Mouse (Mus musculus) ovary, postnatal 14 days (tissue): ENCODE results near the gene Sorcs2.

ENCODE experiments used
- DNase-seq: peaks from one replicate; pipeline ENCODE4 v3.0.0; 2022; ENCODE audit warnings: low spot score

Gene Sorcs2

DNA sequence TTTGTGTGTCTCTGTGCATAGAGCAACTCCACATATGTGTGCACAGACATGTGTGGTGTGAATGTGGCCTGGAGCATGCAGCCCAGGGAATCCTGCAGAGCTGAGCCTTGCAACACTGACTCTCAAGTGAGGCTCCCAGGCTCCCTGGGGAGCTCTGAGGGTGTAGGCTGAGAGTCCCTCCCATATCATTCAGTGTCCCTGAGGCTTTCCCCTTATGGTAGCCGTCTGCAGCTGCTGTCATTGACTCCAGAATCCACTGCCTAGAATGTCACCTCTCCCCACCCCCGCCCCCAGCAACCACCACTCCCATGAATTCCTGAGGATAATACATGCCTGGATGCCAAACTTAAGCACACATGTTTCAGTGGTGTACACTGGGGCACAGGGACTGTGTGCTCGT, 269.4 kb downstream of the Sorcs2 start:
- DNase-seq, result no peak

DNA sequence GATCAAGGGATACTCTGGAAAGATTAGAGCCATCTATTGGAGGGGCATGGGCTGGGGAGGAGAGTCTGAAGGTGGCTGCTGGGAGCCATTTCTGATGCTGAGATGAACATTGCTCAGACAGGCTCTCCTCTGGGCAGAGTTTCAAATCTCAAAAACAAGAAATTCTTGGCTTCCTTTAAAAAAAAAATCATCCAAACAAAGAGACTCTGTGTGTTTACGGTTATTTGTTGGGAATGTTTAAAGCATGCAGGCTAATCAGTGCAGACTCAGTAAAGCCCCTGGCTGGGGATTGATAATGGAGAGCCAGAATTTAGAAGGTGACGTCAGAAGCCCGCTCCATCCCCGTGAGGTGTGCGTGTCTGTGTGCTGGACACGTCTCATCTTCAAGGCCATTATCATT, 272.9 kb downstream of the Sorcs2 start:
- no peak for DNase-seq

DNA sequence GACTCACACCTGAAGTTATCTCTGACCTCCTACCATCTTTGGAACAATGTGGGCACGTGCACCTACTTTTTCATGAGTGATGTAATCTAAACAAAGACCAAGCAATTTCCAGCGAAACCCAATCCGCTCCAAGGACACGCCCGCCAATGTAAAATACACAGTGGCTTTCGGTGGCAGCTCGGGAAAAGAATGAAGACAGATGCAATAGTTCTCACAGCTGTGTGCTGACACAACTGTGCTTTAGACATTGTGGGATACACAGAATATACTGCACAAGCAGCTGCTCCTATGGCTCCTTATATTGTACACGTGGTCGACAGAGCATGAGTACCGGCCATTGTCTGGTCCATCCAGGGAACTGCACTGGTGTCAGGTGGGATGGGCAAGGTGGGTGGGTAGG, 275.0 kb downstream of the Sorcs2 start:
- no peak for DNase-seq

DNA sequence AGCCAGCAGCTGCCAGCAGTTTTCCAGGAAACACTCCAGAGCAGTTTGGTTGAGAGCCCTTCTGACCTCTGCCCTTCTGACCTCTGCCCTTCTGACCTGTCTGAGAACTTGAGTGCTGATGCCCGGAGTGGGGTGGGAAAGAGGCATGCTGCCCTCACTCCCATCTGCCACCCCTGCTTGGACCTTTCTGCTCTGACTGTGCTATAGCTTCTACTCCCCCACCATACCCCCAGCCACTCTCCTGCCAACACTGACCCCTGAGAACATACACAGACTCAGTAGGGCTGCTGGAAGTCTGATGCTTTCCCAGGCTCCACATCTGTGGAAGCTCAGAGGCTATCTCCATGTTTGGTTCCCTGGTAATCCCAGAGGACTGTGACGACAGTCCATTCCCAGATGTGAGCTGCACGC, 277.0 kb downstream of the Sorcs2 start:
- no peak for DNase-seq

DNA sequence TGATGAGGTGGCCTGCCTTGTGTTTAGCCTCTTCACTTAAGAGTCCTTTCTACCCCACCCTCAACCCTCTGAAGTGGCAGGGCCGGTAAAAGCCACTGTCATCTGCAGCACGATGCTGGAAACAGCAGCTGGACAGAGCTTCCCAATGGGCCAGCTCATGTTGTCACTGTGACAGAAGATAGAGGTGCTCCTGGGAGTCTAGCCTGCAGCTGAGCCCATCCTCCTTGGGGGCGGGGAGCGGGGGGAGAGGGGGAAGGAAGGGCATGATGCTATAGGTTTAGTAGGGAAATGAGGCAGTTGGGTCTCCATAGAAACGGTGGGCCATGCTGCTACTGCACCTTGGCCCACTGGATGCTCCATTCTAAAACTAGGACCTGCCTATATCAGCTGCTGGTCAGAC, 279.9 kb downstream of the Sorcs2 start:
- DNase-seq, result no peak

DNA sequence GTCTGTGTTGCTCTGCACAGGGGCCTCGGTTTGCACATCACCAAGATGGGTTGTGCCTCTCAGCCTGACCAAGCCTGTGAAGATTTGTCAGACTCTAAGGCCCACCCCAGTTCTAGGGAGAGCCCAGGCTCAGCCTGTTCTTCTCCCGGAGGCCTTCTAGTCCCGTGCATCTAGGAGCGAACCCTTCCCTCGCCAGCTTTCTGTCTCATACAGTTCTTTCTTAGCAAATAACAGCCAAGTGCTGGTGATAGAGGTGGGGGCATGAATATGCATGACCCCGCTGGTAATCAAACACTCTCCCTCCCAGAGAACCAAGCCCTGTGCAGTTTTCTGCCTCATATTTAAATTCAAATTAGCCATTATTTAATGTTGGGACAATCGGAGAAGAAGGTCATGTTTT, 282.4 kb downstream of the Sorcs2 start:
- DNase-seq, result no peak

DNA sequence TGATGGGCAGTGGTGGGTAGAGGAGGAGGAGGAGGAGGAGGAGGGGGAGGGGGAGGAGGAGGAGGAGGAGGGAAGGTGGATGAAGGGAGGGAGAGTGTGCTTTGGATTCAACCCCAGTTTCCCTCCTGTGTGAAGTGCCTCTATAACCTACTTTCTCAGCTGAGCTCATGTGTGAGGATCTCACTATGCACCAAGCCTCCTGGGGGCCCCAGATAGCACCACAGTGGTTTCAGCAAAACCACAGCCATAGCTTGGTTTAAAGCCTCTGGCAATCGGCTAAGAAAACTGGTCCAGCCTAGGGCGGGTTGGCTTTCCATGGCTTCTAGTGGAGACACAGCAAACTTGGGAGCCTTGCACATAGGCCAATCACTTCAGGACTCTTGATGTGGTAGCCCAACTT, 284.2 kb downstream of the Sorcs2 start:
- DNase-seq, result no peak

DNA sequence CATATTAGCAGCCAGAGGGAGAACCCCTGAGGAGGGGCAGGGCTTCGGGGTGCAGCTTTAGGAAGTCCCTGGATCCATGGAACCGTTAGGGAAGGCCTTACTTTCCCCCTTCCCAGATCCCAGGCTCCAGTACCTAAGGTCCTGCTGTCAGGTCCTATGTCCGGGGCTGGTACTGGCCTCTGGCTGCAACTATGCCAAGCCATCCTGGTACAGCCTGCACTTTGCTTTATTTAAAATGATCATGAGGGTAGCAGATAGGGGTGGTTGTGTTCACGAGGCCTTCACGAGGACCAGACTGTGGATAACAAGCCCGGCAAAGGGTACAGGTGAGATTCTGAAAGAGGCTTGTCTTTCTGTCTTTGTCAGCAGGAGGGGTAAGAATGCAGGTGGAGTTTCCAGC, 285.2 kb downstream of the Sorcs2 start:
- DNase-seq, result no peak

DNA sequence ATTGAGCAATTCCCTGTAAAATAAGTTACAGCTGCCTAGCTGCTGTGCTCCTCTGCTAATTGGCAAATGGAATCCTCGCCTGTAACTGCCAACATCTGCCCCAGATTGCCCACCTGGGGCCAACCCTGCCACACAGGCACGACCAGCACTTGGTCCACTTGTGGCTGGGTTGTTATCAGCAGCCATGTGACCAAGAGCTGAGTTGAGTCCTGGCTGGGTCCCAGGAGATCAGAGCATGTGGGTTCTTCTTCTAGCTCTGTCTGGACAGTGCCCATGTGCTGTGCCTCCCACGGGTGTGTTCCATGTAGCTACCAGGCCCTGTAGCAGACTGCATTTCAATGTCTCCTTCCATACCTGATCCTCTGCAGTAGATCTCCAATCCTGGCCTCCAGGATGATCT, 286.4 kb downstream of the Sorcs2 start:
- DNase-seq, result no peak

DNA sequence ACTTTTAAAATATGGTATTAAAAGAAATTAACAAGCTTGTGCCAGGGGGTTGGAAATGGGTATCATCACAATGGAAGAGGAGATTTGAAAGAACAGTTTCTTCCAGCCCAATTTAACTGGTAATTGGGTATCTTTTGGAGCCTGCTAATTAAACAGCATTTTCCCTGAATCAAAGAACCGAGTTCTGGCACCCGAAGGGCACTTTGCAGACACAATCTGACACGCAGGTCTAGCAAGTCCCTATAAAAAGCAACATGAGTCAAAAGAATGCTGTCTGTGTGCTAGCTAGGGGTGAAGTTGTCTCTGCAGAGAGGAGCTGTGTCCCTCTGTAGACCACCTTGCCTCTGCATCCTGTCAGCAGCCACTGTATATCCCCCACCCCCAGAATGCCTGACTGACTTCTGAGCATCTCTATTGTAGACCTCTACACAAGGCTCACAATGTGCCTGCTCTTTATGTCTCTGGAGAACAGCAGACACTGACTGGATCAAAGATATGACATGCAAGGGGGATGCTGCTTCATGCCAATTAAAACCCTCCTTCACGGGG, 289.5 kb downstream of the Sorcs2 start:
- DNase-seq, result no peak

DNA sequence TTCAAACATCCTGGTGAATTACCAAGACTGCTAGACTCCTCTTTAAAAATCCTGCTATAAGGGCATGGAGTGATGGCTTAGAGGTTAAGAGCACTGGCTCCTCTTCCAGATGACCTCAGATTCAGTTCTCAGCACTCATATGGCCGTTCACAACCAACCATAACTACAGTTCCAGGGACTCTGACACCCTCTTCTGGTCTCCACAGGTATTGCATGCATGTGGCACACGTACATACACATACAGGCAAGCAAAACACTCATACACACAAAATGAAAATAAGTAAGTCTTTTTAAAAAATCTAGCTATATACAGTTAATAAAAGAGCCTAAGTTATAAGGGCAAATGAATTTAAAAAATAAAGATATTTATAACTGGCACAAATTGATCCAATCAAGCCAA, 294.5 kb downstream of the Sorcs2 start:
- no peak for DNase-seq

DNA sequence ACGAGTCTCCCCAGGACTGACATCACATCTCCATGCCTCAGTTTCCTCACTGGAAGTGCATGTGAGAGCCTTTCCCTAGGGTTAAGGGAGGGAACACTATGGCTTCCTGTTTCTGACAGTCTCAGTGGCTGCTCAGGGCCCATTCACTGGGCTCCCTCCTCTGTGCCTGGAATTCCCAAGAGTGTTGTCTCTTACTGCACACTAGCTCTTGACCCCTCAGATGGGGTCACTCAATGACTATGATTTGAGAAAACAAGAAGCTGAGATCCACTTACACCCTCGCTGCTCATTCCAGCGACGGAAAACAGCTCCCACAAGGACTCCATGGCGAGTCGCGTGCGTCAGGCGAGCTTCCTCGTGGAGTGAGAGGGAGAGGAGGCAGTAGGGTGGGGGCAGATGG, 296.8 kb downstream of the Sorcs2 start:
- DNase-seq, result no peak

DNA sequence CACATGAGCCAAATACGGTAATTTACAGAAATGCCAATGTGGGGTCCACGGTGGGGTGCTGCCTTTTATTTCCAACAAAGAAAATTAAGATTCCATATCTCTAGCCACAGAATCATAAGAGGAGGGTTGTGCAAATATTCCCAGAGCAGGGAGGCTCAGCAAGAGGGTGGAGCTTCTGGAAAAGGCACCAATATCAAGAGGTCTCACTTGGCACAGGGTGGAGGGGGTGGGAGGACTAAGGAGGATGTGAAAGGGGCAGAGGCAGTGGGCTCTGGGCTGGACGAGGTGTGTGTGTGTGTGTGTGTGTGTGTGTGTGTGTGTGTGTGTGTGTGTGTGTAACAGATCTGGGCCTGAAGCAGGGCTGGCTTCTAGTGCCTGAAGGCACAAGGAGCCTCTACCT, 297.5 kb downstream of the Sorcs2 start:
- no peak for DNase-seq

DNA sequence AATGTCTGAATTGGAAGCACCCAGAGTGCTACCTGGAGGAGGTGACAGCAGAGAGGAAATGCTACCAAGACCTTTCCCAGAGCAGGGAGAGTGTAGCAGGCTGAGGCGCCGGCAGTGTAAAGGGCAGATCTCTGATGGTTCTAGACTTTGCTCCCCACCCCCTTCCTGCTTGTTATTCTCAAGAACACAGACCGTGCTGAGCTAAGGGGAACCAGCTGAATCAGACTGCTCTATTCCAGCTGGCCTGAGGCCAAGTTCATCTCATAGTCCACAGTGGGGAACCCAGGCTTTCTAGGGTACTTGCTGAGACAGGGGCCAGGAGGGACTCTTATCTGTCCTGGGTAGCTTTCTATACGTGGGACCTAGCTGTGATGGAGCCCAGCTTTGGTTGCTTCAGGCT, 298.3 kb downstream of the Sorcs2 start:
- DNase-seq, result no peak

DNA sequence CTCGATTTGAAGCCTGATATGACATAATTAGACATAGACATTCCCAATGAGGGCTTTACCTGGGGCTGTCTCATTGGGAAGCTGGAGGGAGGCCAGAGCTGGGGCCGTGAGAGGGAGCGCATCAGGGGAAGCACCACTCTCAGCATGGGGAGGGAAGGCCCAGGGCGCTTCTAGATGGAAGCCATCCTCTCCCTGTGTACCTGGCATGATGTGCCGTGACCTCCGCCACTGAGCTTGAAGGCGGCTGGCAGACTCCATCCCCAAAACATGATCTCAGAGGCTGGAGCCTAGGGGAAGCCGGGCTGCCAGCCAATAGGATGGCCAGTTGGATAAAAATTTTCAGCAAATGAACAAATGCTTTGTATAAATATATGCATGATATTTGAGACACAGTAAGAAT, 301.9 kb downstream of the Sorcs2 start:
- DNase-seq, result no peak

DNA sequence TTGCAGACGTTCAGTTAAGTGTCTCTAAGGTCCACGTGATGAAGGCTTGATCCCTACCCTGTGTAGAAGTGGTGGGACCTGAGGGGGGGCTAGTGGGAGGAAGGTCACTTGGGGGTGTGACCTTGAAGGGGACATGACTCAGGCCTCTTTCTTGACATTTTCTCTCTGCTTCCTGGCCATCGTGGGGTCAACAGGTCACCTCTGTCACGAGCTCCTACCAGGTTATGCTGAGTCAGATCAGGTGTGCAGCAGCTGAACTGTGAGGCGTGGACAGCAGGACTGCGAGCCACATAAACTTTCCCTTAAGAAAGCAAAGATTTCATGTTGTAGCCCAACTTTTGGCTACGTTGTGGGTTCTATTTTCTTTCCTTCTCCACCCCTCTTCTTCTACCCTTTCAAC, 307.9 kb downstream of the Sorcs2 start:
- DNase-seq, result no peak

DNA sequence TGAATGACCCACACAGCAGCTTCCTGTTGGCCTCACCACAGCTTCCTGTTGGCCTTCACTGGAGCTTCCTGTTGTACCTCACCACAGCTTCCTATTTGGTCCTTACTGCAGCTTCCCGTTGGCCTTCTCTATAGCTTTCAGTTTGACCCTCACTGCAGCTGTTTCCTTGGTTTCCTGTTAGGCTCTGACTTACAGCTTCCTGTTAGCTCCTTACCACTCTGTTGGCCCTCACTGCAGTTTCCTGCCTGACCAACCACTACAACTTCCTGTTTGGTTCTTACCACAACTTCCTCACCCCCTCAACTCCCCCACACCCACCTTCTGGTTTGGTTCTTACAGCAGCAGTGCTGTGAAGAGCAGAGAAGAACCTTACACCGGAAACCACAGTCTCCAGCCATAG, 308.7 kb downstream of the Sorcs2 start:
- no peak for DNase-seq

DNA sequence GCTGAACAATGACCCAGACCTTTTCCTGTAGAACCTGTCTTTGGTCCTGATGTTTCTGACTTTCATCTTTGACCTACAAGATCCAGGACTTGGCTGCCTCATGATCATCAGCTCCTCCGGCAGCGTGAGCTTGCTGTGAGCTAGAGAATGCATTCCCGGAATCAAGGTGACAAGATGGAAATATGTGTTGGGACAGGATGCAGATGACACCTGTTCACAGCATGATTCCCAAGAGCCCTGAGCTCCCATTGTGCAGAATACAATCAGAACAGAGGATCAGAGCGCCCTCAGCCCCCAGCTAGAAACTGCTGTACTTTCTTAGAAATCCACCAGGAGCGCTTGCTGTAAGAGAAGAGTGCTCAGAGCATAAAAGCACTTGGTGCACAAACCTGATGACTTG, 311.0 kb downstream of the Sorcs2 start:
- no peak for DNase-seq

DNA sequence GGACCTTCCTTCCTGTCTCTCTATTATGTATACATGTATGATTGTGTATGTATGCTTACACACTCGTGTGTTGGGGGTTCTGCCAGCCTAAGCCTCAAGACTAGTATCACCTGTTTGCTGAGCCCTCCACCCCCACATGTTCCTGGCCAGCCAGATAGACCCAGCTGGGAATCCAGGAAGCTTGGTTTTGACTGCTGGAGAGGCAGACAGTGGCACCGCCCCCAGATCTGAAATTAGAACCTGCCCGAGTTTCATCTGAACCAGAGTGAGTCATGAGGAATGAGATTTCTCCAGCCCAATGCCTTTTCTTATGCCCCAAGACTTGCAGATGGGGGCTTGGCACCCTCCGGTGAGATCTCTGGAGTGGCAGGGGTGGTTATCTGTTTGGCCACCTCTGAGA, 312.3 kb downstream of the Sorcs2 start:
- DNase-seq, result no peak

DNA sequence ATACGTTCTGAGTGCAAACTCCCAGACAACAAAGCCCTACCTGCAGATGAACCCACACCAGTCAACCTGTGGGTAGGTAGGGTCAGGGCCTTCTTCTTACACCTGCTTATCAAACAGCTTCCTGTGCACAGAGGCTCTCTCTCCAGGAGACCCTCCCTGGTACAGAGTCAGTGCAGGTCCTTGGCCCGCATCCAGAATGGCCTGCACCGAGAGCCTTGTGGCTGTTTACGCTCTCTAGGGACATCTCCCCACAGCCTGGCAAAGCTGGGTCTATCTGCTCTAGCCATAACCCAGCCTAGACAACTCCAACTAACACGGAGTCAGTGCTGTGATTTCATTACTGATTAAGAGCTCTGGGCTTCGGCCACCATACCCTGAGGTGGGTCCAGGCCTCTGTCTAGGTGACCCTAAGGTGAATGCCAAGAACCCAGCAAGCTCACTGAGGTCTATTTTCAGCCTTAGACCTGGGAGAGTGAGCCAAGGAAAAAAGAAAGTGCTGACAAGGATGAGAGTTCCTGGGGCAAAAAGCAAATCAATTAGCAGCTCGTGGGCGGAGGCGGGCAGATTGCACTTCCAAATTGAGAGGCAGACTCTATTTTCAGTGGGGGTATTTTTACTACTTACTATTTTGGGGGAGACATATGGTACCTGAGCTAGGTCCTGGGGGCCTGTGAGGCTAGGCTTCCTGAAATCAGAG, 313.9 kb downstream of the Sorcs2 start:
- no peak for DNase-seq

DNA sequence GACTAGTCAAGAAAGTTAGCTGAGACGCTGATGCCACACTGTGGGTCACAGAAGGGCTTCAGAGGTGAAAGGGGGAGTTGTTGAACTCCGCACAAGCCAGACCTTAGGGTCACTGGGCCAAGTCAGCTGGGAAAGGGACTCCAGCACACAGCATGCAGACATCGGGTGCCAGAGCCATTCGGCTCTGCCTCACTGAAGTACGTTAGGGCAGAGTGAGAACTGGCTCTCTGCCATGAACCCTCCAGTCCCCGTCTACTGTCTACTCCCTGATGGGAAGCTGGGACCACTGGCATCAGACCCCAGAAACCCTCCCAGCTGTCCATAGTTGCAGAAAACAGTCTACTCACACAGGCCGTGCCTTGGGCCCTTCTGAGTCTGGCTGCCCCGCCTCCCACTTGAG, 316.9 kb downstream of the Sorcs2 start:
- DNase-seq, result no peak

DNA sequence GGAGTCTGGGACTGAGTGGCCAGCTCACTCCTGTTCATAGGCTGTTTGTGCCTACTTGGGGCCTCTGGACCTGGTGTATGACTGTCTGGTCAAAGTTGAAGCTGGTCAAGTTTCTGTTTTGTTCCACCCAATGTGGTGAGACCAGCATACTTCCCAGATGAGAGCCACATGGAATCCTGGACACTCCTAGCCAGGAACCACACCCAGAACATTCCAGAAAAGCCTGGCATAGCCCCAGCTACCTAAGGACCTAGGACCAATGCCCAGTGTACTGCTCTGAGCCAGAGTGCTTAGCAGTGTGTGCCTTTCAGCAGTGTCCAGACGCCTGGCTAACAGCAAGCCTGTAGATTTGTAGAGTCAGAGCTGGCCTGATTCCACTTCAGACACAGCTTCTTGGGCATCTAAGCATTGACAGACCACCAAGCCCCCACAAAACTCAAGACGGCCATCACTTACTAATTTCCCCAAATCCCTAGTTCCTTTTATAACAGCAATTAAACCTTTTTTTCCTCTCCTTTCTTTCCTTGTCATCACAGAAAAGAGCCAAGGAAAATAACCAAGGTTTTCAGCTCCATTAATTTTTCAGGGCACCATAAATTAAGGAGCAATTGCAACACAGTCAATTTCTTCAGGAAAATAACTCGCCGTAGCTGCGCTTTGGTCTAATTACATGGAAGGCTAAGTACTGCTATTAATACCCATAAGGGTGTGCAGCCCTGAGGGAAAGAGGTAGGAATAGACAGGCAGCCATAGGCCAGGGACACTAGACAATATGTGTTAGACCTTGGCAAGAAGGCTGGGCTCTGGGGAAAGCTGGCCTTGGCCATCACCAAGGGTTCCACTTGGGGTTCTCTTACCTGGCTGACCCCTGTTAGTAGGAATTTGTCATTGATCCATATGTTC, 322.5 kb downstream of the Sorcs2 start:
- peak; percentile 13 for DNase-seq
